Mouse (Mus musculus) megakaryocyte, embryonic 14.5 days (primary cell): ENCODE measurements around the gene Large2.

Experiments
- FLI1 ChIP-seq: IDR thresholded peaks from 2 replicates; pipeline ENCODE4 v1.6.1; 2012; ENCODE audit warnings: low read length, inconsistent platforms, mixed read lengths
- GATA1 ChIP-seq: IDR thresholded peaks from 3 replicates; pipeline ENCODE4 v1.6.1; 2012; ENCODE audit warnings: mixed read lengths, low read length, inconsistent platforms, borderline replicate concordance

- TF ChIP-seq GATA1 (no peak), FLI1 (no peak)
Measured at GRCm38 (mm10) chr2:92374514-92374913, at the start of gene Large2, which contains the start of gene Pex16.
